Mouse (Mus musculus) liver, embryonic 11.5 days (tissue): ENCODE measurements around the gene Gp1bb. TPM values are rescaled to one million over a fixed set of nuclear protein-coding genes. Genes with fewer than 3 reads are reported as not detected.

ENCODE experiments used
- ATAC-seq: fragments of 200-750 bp; cut with Nextera tagmentation; replicated peaks from 2 replicates; pipeline ENCODE4 v1.8.0; 2017; ENCODE audit warnings: moderate number of reproducible peaks, mild to moderate bottlenecking, moderate TSS enrichment, moderate library complexity; ENCODE audit not compliant: low FRiP score
- DNase-seq: peaks from one replicate; pipeline ENCODE4 v3.0.0-alpha.2; 2017; ENCODE audit warnings: low spot score
- H3K27ac ChIP-seq: fragments of 300-500 bp; sonication (generic); 2 replicates; pipeline ENCODE4 v1.5.1; 2014; ENCODE audit warnings: mild to moderate bottlenecking, low read depth, low read length, control low read depth
- H3K27me3 ChIP-seq: fragments of 300-500 bp; sonication (generic); replicated peaks from 2 replicates; pipeline ENCODE4 v1.6.1; 2014; ENCODE audit warnings: low read length, mixed read lengths; ENCODE audit not compliant: control insufficient read depth, insufficient read depth
- H3K36me3 ChIP-seq: fragments of 300-500 bp; sonication (generic); 2 replicates; pipeline ENCODE4 v1.6.1; 2014; ENCODE audit warnings: mild to moderate bottlenecking, low read length, moderate library complexity, mixed read lengths; ENCODE audit not compliant: control insufficient read depth, insufficient read depth
- H3K4me1 ChIP-seq: fragments of 300-500 bp; sonication (generic); replicated peaks from 2 replicates; pipeline ENCODE4 v1.6.1; 2014; ENCODE audit warnings: low read length, mixed read lengths; ENCODE audit not compliant: control insufficient read depth, insufficient read depth
- H3K4me2 ChIP-seq: fragments of 300-500 bp; sonication (generic); 2 replicates; pipeline ENCODE4 v1.6.1; 2014; ENCODE audit warnings: mild to moderate bottlenecking, control low read depth, moderate library complexity
- H3K4me3 ChIP-seq: fragments of 300-500 bp; sonication (generic); 2 replicates; pipeline ENCODE4 v1.5.1; 2014; ENCODE audit warnings: low read depth, low read length, control low read depth
- H3K9ac ChIP-seq: fragments of 300-500 bp; sonication (generic); 2 replicates; pipeline ENCODE4 v1.6.1; 2014; ENCODE audit warnings: low read depth, low read length, control low read depth
- H3K9me3 ChIP-seq: fragments of 300-500 bp; sonication (generic); 2 replicates; pipeline ENCODE4 v1.6.1; 2016; ENCODE audit warnings: low read length, inconsistent platforms, mixed read lengths; ENCODE audit not compliant: control insufficient read depth
- WGBS: fragments of 180-500 bp; shearing (Covaris S2); extraction: QIAGEN DNeasy Blood & Tissue Kit; methylation state at CpG from one replicate; pipeline ENCODE4 v1.1.7; 2014; 5-methylcytosine and 5-hydroxymethylcytosine counted together
- polyA plus RNA-seq: library from polyadenylated mRNA; unstranded; fragments of >200 nt; fragmentation: Nextera tagmentation; extraction: Ambion mirVana; gene quantifications from 2 replicates; pipeline ENCODE4 v1.2.1, GENCODE M21; 2014

The Gp1bb gene
- polyA plus RNA-seq, 1 experiment from 2014 or later = 42.4 TPM

- 35% methylated on average over 4 of the region's 4 CpGs for WGBS
- no peak overlapping the region for H3K4me3 ChIP-seq
- no peak for DNase-seq
- H3K9ac ChIP-seq = no peak overlapping the region
- H3K4me1 ChIP-seq = peaks cover 18% of the 10 kb centered on the region
- no peaks in the 10 kb centered on the region for H3K36me3 ChIP-seq
- H3K9me3 ChIP-seq = no peaks in the 10 kb centered on the region
- peaks cover 76% of the 10 kb centered on the region for H3K27me3 ChIP-seq
- H3K27ac ChIP-seq = 0 out of 2 replicates have a peak overlapping the region, but pooled peaks have one; percentile 4
- no peak for ATAC-seq
- H3K4me2 ChIP-seq = no peak overlapping the region
These were observed 3.1 kb downstream of the Gp1bb start for GRCm38 (mm10) chr16:18619110-18619509.

- no peak for ATAC-seq
- Histone ChIP-seq H3K4me1 (peaks cover 18% of the 10 kb centered on the region), H3K9me3 (no peaks in the 10 kb centered on the region), H3K9ac (no peak overlapping the region), H3K36me3 (no peaks in the 10 kb centered on the region), H3K27me3 (peaks cover 72% of the 10 kb centered on the region), H3K4me3 (no peak overlapping the region), H3K4me2 (no peak overlapping the region; the same call in 1 of the 2 replicates), H3K27ac (no peak overlapping the region)
- WGBS = 63% methylated on average over 2 of the region's 2 CpGs
- no peak for DNase-seq
These were observed 3.9 kb downstream of the Gp1bb start for GRCm38 (mm10) chr16:18618297-18618696.

- WGBS = 1% methylated on average over 27 of the region's 27 CpGs
- Histone ChIP-seq H3K36me3 (no peaks in the 10 kb centered on the region), H3K9me3 (no peaks in the 10 kb centered on the region), H3K27me3 (peaks cover 64% of the 10 kb centered on the region), H3K9ac (no peak overlapping the region), H3K4me3 (peak overlapping the region; percentile 32), H3K4me2 (peak overlapping the region; percentile 72), H3K4me1 (peaks cover 15% of the 10 kb centered on the region), H3K27ac (no peak overlapping the region)
- DNase-seq = peak; percentile 83
- peak; percentile 59 for ATAC-seq
These were observed 4.7 kb downstream of the Gp1bb start for GRCm38 (mm10) chr16:18617370-18618065.

- no peaks in the 10 kb centered on the region for H3K36me3 ChIP-seq
- no peak overlapping the region for H3K27ac ChIP-seq
- no peak overlapping the region for H3K9ac ChIP-seq
- H3K9me3 ChIP-seq = no peaks in the 10 kb centered on the region
- peaks cover 44% of the 10 kb centered on the region for H3K27me3 ChIP-seq
- H3K4me1 ChIP-seq = peaks cover 5% of the 10 kb centered on the region
- WGBS = 78% methylated on average over 3 of the region's 3 CpGs
- no peak for ATAC-seq
- DNase-seq = no peak
- no peak overlapping the region for H3K4me2 ChIP-seq
- no peak overlapping the region for H3K4me3 ChIP-seq
These were observed 8.9 kb downstream of the Gp1bb start for GRCm38 (mm10) chr16:18613301-18613700.

- no peak for DNase-seq
- Histone ChIP-seq H3K27ac (no peak overlapping the region), H3K27me3 (peaks cover 43% of the 10 kb centered on the region), H3K9ac (no peak overlapping the region), H3K4me1 (no peaks in the 10 kb centered on the region; the same call in 1 of the 2 replicates), H3K4me3 (no peak overlapping the region), H3K4me2 (no peak overlapping the region), H3K9me3 (no peaks in the 10 kb centered on the region), H3K36me3 (no peaks in the 10 kb centered on the region)
- WGBS = 47% methylated on average over 13 of the region's 13 CpGs
- ATAC-seq = no peak
These were observed 10.5 kb downstream of the Gp1bb start for GRCm38 (mm10) chr16:18611752-18612151.

- WGBS = 56% methylated on average over 2 of the region's 2 CpGs
- no peaks in the 10 kb centered on the region; the same call in 1 of the 2 replicates for H3K4me1 ChIP-seq
- H3K4me3 ChIP-seq = no peak overlapping the region
- no peak overlapping the region for H3K27ac ChIP-seq
- no peaks in the 10 kb centered on the region for H3K36me3 ChIP-seq
- no peak overlapping the region for H3K4me2 ChIP-seq
- no peak overlapping the region for H3K9ac ChIP-seq
- H3K9me3 ChIP-seq = no peaks in the 10 kb centered on the region
- no peak for DNase-seq
- H3K27me3 ChIP-seq = peaks cover 36% of the 10 kb centered on the region
- no peak for ATAC-seq
These were observed 13.1 kb downstream of the Gp1bb start for GRCm38 (mm10) chr16:18609099-18609498.

GRCm38 (mm10) chr16:18608226-18608625 lies 14.0 kb downstream of the Gp1bb start:
- peak overlapping the region; percentile 29 for H3K4me2 ChIP-seq
- H3K4me3 ChIP-seq = no peak overlapping the region
- ATAC-seq = no peak
- no peak overlapping the region for H3K9ac ChIP-seq
- WGBS = 11% methylated on average over 11 of the region's 11 CpGs
- no peaks in the 10 kb centered on the region; the same call in 1 of the 2 replicates for H3K4me1 ChIP-seq
- no peaks in the 10 kb centered on the region for H3K36me3 ChIP-seq
- peaks cover 32% of the 10 kb centered on the region for H3K27me3 ChIP-seq
- no peak overlapping the region for H3K27ac ChIP-seq
- no peak for DNase-seq
- no peaks in the 10 kb centered on the region for H3K9me3 ChIP-seq

GRCm38 (mm10) chr16:18605705-18606104 lies 16.5 kb downstream of the Gp1bb start:
- DNase-seq (no peak), ATAC-seq (no peak)
- no peak overlapping the region for H3K4me3 ChIP-seq
- H3K4me1 ChIP-seq = peaks cover 12% of the 10 kb centered on the region; the same call in 1 of the 2 replicates
- 60% methylated on average over 5 of the region's 5 CpGs for WGBS
- no peak overlapping the region for H3K4me2 ChIP-seq
- no peak overlapping the region for H3K9ac ChIP-seq
- no peaks in the 10 kb centered on the region for H3K36me3 ChIP-seq
- no peak overlapping the region for H3K27ac ChIP-seq
- no peaks in the 10 kb centered on the region for H3K9me3 ChIP-seq
- H3K27me3 ChIP-seq = peaks cover 32% of the 10 kb centered on the region

GRCm38 (mm10) chr16:18604267-18604701 lies 17.9 kb downstream of the Gp1bb start:
- 74% methylated on average over 7 of the region's 8 CpGs for WGBS
- no peak overlapping the region for H3K4me2 ChIP-seq
- H3K4me1 ChIP-seq = peaks cover 12% of the 10 kb centered on the region; the same call in 1 of the 2 replicates
- H3K36me3 ChIP-seq = no peaks in the 10 kb centered on the region
- H3K27me3 ChIP-seq = peaks cover 21% of the 10 kb centered on the region
- ATAC-seq (no peak), DNase-seq (no peak)
- H3K4me3 ChIP-seq = no peak overlapping the region
- no peak overlapping the region for H3K9ac ChIP-seq
- no peak overlapping the region for H3K27ac ChIP-seq
- H3K9me3 ChIP-seq = no peaks in the 10 kb centered on the region
